Mouse (Mus musculus) forebrain, embryonic 15.5 days (tissue): ENCODE data around the gene Zfp57. TPM values are rescaled to one million over a fixed set of nuclear protein-coding genes. Genes with fewer than 3 reads are reported as not detected.

Experiments
- ATAC-seq: fragments of 200-750 bp; cut with Nextera tagmentation; replicated peaks from 2 replicates; pipeline ENCODE4 v1.8.0; 2017; ENCODE audit warnings: mild to moderate bottlenecking, moderate TSS enrichment, moderate library complexity
- H3K27ac ChIP-seq: fragments of 300-500 bp; sonication (generic); replicated peaks from 2 replicates; pipeline ENCODE4 v1.5.1; 2015; ENCODE audit warnings: mild to moderate bottlenecking, inconsistent platforms
- H3K27me3 ChIP-seq: fragments of 300-500 bp; sonication (generic); 2 replicates; pipeline ENCODE4 v1.6.1; 2015; ENCODE audit warnings: inconsistent platforms
- H3K36me3 ChIP-seq: fragments of 300-500 bp; sonication (generic); 2 replicates; pipeline ENCODE4 v1.6.1; 2015; ENCODE audit warnings: mild to moderate bottlenecking, inconsistent platforms
- H3K4me1 ChIP-seq: fragments of 300-500 bp; sonication (generic); 2 replicates; pipeline ENCODE4 v1.6.1; 2015; ENCODE audit warnings: inconsistent platforms
- H3K4me2 ChIP-seq: fragments of 300-500 bp; sonication (generic); replicated peaks from 2 replicates; pipeline ENCODE4 v1.6.1; 2015; ENCODE audit warnings: mild to moderate bottlenecking, inconsistent platforms
- H3K4me3 ChIP-seq: fragments of 300-500 bp; sonication (generic); 2 replicates; pipeline ENCODE4 v1.5.1; 2015; ENCODE audit warnings: mild to moderate bottlenecking, inconsistent platforms
- H3K9ac ChIP-seq: fragments of 300-500 bp; sonication (generic); replicated peaks from 2 replicates; pipeline ENCODE4 v1.6.1; 2015; ENCODE audit warnings: mild to moderate bottlenecking, inconsistent platforms
- H3K9me3 ChIP-seq: fragments of 300-500 bp; sonication (generic); 2 replicates; pipeline ENCODE4 v1.6.1; 2016; ENCODE audit warnings: inconsistent platforms
- WGBS: fragments of 180-500 bp; shearing (Covaris S2); methylation state at CpG from one replicate; pipeline ENCODE4 v1.1.7; 2015; ENCODE audit warnings: mixed read lengths; 5-methylcytosine and 5-hydroxymethylcytosine counted together
- polyA plus RNA-seq: library from polyadenylated mRNA; unstranded; fragments of >200 nt; fragmentation: Nextera tagmentation; extraction: Ambion mirVana; gene quantifications from 2 replicates; pipeline ENCODE4 v1.2.1, GENCODE M21; 2015

Gene Zfp57
- polyA plus RNA-seq, 1 experiment from 2014 or later: 329 TPM

- Histone ChIP-seq H3K4me1 (peaks cover 70% of the 10 kb centered on the region), H3K36me3 (no peaks in the 10 kb centered on the region), H3K9ac (peak overlapping the region; percentile 16), H3K4me3 (peak overlapping the region; percentile 94), H3K27me3 (no peaks in the 10 kb centered on the region), H3K27ac (no peak overlapping the region), H3K9me3 (no peaks in the 10 kb centered on the region), H3K4me2 (peak overlapping the region; percentile 91)
- ATAC-seq: no peak
- 63% methylated on average over 7 of the region's 7 CpGs for WGBS
Observed at GRCm38 (mm10) chr17:37048383-37048782, 47.4 kb downstream of the Zfp57 start.

- Histone ChIP-seq H3K4me3 (peak overlapping the region; percentile 88), H3K27me3 (no peaks in the 10 kb centered on the region), H3K4me1 (peaks cover 69% of the 10 kb centered on the region), H3K27ac (peak overlapping the region; percentile 87), H3K4me2 (peak overlapping the region; percentile 67), H3K36me3 (peaks cover 10% of the 10 kb centered on the region), H3K9ac (peak overlapping the region; percentile 94), H3K9me3 (no peaks in the 10 kb centered on the region)
- WGBS: 2% methylated on average over 39 of the region's 39 CpGs
- ATAC-seq: peak; percentile 11
Observed at GRCm38 (mm10) chr17:37049570-37050310, 48.8 kb downstream of the Zfp57 start.

- Histone ChIP-seq H3K4me1 (peaks cover 63% of the 10 kb centered on the region), H3K4me3 (peak overlapping the region; percentile 88), H3K4me2 (peak overlapping the region; percentile 67), H3K27me3 (no peaks in the 10 kb centered on the region), H3K36me3 (peaks cover 16% of the 10 kb centered on the region), H3K27ac (peak overlapping the region; percentile 87), H3K9ac (peak overlapping the region; percentile 94), H3K9me3 (no peaks in the 10 kb centered on the region)
- under 1% methylated on average over 22 of the region's 22 CpGs for WGBS
- ATAC-seq: peak; percentile 64
Observed at GRCm38 (mm10) chr17:37050399-37050798, 49.4 kb downstream of the Zfp57 start.

GRCm38 (mm10) chr17:37050876-37051275, 49.9 kb downstream of the Zfp57 start:
- H3K27ac ChIP-seq: peak overlapping the region; percentile 87
- no peaks in the 10 kb centered on the region for H3K27me3 ChIP-seq
- peaks cover 63% of the 10 kb centered on the region for H3K4me1 ChIP-seq
- peak overlapping the region; percentile 88 for H3K4me3 ChIP-seq
- H3K9me3 ChIP-seq: no peaks in the 10 kb centered on the region
- ATAC-seq: peak; percentile 30
- under 1% methylated on average over 27 of the region's 27 CpGs for WGBS
- peak overlapping the region; percentile 94 for H3K9ac ChIP-seq
- H3K4me2 ChIP-seq: peak overlapping the region; percentile 67
- H3K36me3 ChIP-seq: peaks cover 21% of the 10 kb centered on the region

- H3K9me3 ChIP-seq: no peaks in the 10 kb centered on the region
- ATAC-seq: no peak
- peak overlapping the region; percentile 94 for H3K9ac ChIP-seq
- 39% methylated on average over 4 of the region's 4 CpGs for WGBS
- peaks cover 62% of the 10 kb centered on the region for H3K4me1 ChIP-seq
- H3K4me2 ChIP-seq: peak overlapping the region; percentile 67
- H3K36me3 ChIP-seq: peaks cover 30% of the 10 kb centered on the region
- H3K27me3 ChIP-seq: no peaks in the 10 kb centered on the region
- H3K27ac ChIP-seq: no peak overlapping the region
- H3K4me3 ChIP-seq: peak overlapping the region; percentile 88
Observed at GRCm38 (mm10) chr17:37051745-37052144, 50.8 kb downstream of the Zfp57 start.

GRCm38 (mm10) chr17:37056957-37057356, 56.0 kb downstream of the Zfp57 start:
- ATAC-seq: no peak; the same call in 1 of the 2 replicates

More at GRCm38 (mm10) chr17:37056957-37057356, 56.0 kb downstream of the Zfp57 start:
- no peak overlapping the region for H3K4me3 ChIP-seq
- H3K4me1 ChIP-seq: peaks cover 27% of the 10 kb centered on the region
- WGBS: 62% methylated on average over 6 of the region's 6 CpGs
- no peak overlapping the region for H3K4me2 ChIP-seq
- peak overlapping the region; percentile 46; the same call in 1 of the 2 replicates for H3K27ac ChIP-seq
- no peak overlapping the region for H3K9ac ChIP-seq
- H3K9me3 ChIP-seq: no peaks in the 10 kb centered on the region
- H3K27me3 ChIP-seq: no peaks in the 10 kb centered on the region
- H3K36me3 ChIP-seq: peaks cover 69% of the 10 kb centered on the region

Other genes with a start within 250 kb of the Zfp57 start
- gene H2-M10.5, start 228.3 kb upstream of the Zfp57 start, polyA plus RNA-seq: not detected in 2 replicates
- not detected in 2 replicates for gene H2-M10.6, start 189.0 kb upstream of the Zfp57 start, polyA plus RNA-seq
- 34.2 and 36.0 TPM in 2 replicates for gene Trim26, start 164.0 kb upstream of the Zfp57 start, polyA plus RNA-seq
- 0.18 and 0.51 TPM in 2 replicates for gene Trim15, start 134.0 kb upstream of the Zfp57 start, polyA plus RNA-seq
- gene Trim10, start 131.6 kb upstream of the Zfp57 start, polyA plus RNA-seq: 1.2 and 1.8 TPM in 2 replicates
- not detected in 2 replicates for gene Trim40, start 111.0 kb upstream of the Zfp57 start, polyA plus RNA-seq
- not detected in 2 replicates for gene Trim31, start 103.0 kb upstream of the Zfp57 start, polyA plus RNA-seq
- 0.78 and 0.80 TPM in 2 replicates for gene Rnf39, start 58.2 kb upstream of the Zfp57 start, polyA plus RNA-seq
- gene Ppp1r11, start 49.4 kb upstream of the Zfp57 start, polyA plus RNA-seq: 156 and 164 TPM in 2 replicates
- 71.2 and 74.1 TPM in 2 replicates for gene Znrd1, start 42.6 kb upstream of the Zfp57 start, polyA plus RNA-seq
- gene Znrd1as, start 42.6 kb upstream of the Zfp57 start, polyA plus RNA-seq: 5.1 and 5.9 TPM in 2 replicates
- gene 2410137M14Rik, start 19.9 kb upstream of the Zfp57 start, polyA plus RNA-seq: 0.37 TPM in 1 of 2 replicates, not detected in the other
- 2.0 TPM in 2 replicates for gene H2-M5, start 11.6 kb upstream of the Zfp57 start, polyA plus RNA-seq
- gene Mog, start 22.2 kb downstream of the Zfp57 start, polyA plus RNA-seq: 1.9 and 2.4 TPM in 2 replicates
- 50.9 and 53.1 TPM in 2 replicates for gene Gabbr1, start 44.8 kb downstream of the Zfp57 start, polyA plus RNA-seq
- not detected in 2 replicates for gene Olfr90, start 87.3 kb downstream of the Zfp57 start, polyA plus RNA-seq
- gene Olfr91, start 97.1 kb downstream of the Zfp57 start, polyA plus RNA-seq: not detected in 2 replicates
- not detected in 2 replicates for gene Olfr92, start 118.9 kb downstream of the Zfp57 start, polyA plus RNA-seq
- gene Olfr93, start 160.3 kb downstream of the Zfp57 start, polyA plus RNA-seq: not detected in 2 replicates
- gene Ubd, start 192.7 kb downstream of the Zfp57 start, polyA plus RNA-seq: not detected in 2 replicates
- not detected in 2 replicates for gene Olfr94, start 199.8 kb downstream of the Zfp57 start, polyA plus RNA-seq
- gene Olfr95, start 212.0 kb downstream of the Zfp57 start, polyA plus RNA-seq: not detected in 2 replicates
- not detected in 2 replicates for gene Olfr96, start 219.0 kb downstream of the Zfp57 start, polyA plus RNA-seq
- gene Olfr97, start 236.2 kb downstream of the Zfp57 start, polyA plus RNA-seq: not detected in 2 replicates